Mouse (Mus musculus) liver, postnatal 0 days (tissue): ENCODE measurements at regions not wholly inside any gene's neighbourhood (a gene's known extent, or its start where the extent isn't known, plus 50 kb on each side); places are given as distances from the start of the nearest gene placed in this dataset.

ENCODE experiments used
- CTCF ChIP-seq: sonication (generic); IDR thresholded peaks from 2 replicates; pipeline ENCODE4 v1.5.1; 2016; ENCODE audit warnings: antibody characterized with exemption, low read depth
- EP300 ChIP-seq: IDR thresholded peaks from 2 replicates; pipeline ENCODE4 v1.6.1; 2016; ENCODE audit warnings: antibody characterized with exemption, low read depth, mild to moderate bottlenecking

GRCm38 (mm10) chr17:42956588-42956987 lies 59.8 kb upstream of the Tnfrsf21 start:
- TF ChIP-seq CTCF (no peak), EP300 (no peak)
